Mouse (Mus musculus) embryo, embryonic 11.5 days (tissue): ENCODE data around the gene Arhgef28.
A peak's percentile ranks its signal among the peaks of the same experiment; 100 is the strongest.

ENCODE experiments used
- DNase-seq: peaks from one replicate; pipeline ENCODE4 v3.0.0-alpha.2; 2012; ENCODE audit warnings: low read depth, low spot score

The Arhgef28 gene

GRCm38 (mm10) chr13:97966077-97966476 is 240.2 kb downstream of the Arhgef28 start:
- DNase-seq, result no peak

GRCm38 (mm10) chr13:97964892-97965424 is 241.3 kb downstream of the Arhgef28 start:
- no peak for DNase-seq

DNA sequence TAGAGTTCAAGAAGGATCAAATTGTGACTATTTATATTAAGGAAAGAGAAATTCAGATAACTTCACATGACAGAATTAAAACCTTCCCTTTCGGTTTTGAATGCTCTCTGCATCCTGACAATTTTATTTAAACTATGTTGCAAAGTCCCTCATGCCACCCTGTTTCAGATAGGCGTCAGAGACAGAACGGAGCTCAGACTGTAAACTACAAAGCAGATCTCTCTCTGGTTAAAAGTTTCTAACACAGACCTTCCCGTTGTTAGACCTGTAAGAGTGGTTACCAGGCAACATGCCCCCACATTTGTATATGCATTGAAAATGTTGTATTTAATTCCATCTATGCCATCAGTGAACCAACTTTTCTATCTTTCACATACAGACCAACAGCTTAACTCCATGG is 246.1 kb downstream of the Arhgef28 start:
- DNase-seq, result no peak

DNA sequence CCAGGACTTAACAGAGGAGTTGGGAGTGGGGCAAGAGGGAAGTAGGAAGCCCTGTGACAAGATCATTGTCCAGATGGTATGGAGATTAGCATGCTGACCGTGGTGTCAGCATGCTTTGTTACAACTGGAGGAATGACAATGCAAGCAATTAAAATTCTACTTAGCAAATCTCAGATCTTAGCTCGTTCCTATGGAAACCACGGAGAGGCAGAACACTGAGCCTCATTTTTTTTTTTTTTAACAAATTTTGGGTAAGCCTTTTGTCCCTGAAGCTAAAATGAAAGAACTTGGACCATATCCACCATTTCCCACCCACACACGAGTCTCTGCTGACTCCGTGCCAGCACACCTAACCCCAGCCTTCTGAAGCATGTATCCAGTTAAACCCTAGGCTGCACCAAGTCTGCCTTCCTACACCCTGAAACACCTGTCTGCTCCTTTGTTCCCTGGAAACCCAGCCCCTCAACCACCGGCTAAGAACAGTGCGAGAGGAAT is 246.8 kb downstream of the Arhgef28 start:
- no peak for DNase-seq

- no peak for DNase-seq
These were observed 250.5 kb downstream of the Arhgef28 start for GRCm38 (mm10) chr13:97955759-97956158.

GRCm38 (mm10) chr13:97954956-97955496 is 251.2 kb downstream of the Arhgef28 start:
- DNase-seq, result no peak

GRCm38 (mm10) chr13:97954051-97954450 is 252.2 kb downstream of the Arhgef28 start:
- DNase-seq, result no peak

GRCm38 (mm10) chr13:97953526-97953925 is 252.7 kb downstream of the Arhgef28 start:
- DNase-seq, result no peak

DNA sequence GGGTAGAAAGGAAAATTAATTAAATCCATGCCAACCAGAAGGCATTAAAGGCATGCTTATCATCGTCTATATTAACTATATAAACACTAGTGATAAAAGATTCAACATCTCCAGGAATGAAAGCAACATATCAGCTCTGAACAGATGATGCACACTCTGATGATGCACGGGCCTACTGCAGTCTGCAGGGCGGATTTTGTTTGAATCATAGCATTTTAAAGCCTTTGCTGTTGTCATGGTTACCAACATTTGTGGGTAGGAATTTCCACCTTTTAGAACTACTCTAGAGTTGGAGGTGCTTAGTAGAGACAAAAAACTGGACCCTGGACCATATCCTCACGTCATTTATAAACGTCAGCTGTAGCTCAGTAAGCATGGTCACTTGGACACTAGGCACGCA is 257.4 kb downstream of the Arhgef28 start:
- DNase-seq, result no peak

DNA sequence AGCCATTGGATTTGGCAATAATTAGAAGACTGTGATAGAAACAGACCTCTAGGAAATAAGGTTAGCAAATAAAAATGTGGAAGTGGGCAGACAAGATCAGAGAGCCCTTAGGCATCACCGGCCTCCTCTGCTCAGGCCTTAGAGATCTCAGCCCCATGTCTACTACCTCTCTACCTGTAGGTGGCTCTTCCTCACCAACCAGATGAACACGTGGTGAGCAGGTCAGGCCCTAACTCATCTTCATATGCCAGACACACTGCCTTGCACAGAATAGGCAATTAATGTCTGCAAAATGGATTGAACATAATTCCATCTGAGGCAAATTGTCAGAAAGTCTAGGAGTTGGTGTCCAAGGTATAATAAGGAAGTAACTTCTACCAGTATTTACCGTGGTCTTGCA is 258.6 kb downstream of the Arhgef28 start:
- DNase-seq, result no peak

- DNase-seq, result no peak
These were observed 259.8 kb downstream of the Arhgef28 start for GRCm38 (mm10) chr13:97946422-97946821.

DNA sequence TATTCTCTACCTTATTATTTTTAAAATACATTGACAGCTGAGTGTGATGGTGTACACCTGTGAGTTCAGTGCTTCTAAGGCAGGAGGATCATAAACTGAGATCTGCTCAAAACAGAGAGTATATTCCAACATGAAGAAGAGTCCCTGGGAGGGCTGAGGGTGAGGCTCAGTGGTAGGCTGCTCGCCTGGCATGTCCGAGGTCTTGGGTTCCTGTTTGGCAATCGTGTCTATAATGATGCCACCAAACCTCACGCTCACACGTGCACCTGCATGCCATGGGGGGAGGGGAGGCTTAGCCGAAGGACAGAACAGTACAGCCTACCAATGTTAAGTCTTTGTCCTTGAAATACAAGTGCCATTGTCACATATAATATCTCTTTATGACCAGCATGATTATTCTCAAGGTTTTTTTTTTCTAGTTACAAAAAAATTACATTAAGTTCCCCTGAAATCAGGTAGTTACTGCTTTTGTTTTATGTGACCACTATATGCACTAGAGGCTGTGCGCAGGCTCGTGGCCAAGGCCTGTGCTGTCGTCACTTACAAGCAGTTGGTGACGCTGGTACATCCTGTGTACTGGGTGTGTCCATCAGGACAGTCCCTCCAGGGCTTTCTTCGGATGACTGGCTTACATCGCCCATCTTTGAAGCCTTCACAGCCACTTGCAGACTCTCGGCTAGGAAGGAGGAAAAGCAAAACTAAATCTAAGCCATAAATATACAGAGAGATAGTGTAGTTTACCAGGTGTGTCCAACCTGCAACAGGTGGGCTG is 264.1 kb downstream of the Arhgef28 start:
- no peak for DNase-seq

DNA sequence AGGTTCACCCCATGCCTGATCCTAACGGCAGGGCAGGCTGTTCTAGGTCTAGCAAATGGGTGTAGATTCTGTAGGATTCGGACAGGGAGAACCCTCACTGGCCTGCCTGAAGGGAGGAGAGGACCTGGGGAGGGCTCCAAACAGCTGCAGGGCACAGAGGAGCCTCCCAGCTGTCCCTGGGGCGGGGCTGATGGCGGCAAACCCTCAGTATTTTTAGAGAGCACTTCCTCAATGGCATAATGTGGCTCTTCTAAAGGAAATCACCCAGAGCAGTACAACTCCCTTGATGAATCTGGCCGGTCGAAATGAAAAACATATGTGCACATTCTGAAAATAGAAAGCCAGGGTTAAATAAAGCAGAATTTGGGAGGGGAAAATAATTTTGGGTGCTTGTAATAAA is 265.1 kb downstream of the Arhgef28 start:
- no peak for DNase-seq

DNA sequence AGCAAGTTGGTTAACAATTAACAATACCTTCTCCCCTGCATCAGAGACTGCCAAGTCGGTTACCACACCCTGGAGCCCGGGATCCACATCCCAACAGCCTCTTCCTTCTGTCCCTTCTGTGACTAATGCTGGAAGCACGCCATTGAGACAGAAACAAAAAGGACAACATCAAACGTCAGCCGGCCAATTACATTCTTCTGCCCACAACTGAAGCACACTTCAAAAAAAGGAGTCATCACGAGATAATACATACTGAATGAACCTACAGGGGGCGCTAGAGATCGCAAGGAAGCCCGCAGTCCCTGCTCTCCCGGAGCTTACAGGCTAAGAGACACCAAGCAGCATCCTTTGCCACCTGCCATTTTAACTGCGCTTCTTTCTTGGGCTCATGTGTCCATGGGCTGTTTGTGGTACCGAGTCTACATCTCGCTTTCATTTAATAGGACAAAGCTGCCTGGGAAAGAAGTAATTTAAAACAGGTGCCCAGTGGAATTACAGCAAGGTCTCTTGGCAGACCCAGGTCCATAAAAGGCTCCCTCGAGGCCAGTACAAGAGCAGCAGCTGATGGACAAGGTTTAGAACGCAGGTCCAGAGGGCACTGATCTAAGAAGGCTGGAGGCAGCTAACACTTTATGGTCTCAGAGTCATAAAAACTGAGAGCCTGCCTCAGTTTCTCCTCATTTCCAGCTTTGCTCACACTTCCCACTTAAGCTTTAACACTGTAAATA is 266.6 kb downstream of the Arhgef28 start:
- no peak for DNase-seq

- peak; percentile 82 for DNase-seq
These were observed 267.5 kb downstream of the Arhgef28 start for GRCm38 (mm10) chr13:97938596-97939297.

DNA sequence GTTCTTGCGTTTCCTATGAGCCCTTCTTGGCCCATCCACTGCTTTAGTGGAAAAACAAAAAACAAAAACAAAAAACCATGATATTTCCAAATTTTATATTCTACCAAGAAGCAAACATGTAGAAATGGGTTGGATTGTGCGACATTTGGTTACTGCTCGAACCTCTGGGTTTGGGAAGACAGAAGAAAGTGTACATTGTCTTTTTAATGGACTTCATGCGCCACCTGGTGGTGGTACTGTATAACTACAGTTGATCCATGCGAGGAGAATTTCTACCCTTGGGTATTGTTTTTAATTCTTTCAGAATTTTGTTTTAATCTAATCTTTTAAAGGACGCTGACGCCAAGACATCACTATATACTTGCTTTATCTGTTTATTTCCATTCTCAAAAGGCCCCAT is 268.3 kb downstream of the Arhgef28 start:
- peak; percentile 52 for DNase-seq

GRCm38 (mm10) chr13:97928135-97928497 is 278.1 kb downstream of the Arhgef28 start:
- DNase-seq, result peak; percentile 54

GRCm38 (mm10) chr13:97927376-97928134 is 278.7 kb downstream of the Arhgef28 start:
- peak; percentile 30 for DNase-seq

- DNase-seq, result no peak
These were observed 279.9 kb downstream of the Arhgef28 start for GRCm38 (mm10) chr13:97926371-97926770.

DNA sequence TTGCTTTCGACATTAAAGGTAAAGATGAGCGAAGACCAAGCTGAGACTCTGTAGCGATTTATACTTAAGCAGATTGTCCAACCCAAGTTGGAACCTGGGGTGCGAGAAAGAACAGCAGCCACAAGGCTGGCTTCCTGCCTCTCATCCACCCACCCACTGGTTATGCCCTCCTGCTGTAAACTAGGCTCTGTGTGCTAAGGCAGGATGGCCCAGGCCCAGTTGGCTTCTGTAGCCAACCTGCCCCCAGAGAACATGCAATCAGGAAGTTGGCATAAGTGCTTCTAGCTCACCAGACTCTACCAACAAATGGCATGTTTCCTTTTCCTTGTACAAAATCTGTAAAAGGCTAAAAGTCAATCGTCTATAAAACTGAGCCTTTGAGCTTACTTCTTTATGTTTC is 283.2 kb downstream of the Arhgef28 start:
- DNase-seq, result no peak

DNA sequence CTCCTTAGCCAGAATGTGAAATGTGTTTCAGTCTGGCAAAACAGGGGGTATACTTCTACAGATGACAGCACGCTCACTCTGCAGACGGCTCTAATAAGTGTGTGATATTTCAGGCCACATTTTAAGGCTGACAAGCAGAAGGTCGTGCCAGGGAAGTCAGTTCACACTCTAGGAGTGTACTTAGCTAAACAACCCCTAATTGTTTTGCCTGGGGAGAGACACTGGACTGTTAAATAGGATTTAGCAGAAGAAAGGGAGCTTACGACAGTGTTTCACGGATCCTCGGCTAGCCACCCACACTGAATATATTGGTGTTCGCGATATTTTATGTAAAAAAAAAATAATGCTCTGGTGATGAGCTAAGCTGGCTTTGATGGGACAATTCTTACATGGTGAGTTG is 286.6 kb downstream of the Arhgef28 start:
- DNase-seq, result no peak
